Mouse (Mus musculus): ENCODE data around the gene Agap1. TPM values are rescaled to one million over a fixed set of nuclear protein-coding genes. Genes with fewer than 3 reads are reported as not detected.

The Agap1 gene
- polyA plus RNA-seq, 1 experiment, result 43.1 TPM

DNA sequence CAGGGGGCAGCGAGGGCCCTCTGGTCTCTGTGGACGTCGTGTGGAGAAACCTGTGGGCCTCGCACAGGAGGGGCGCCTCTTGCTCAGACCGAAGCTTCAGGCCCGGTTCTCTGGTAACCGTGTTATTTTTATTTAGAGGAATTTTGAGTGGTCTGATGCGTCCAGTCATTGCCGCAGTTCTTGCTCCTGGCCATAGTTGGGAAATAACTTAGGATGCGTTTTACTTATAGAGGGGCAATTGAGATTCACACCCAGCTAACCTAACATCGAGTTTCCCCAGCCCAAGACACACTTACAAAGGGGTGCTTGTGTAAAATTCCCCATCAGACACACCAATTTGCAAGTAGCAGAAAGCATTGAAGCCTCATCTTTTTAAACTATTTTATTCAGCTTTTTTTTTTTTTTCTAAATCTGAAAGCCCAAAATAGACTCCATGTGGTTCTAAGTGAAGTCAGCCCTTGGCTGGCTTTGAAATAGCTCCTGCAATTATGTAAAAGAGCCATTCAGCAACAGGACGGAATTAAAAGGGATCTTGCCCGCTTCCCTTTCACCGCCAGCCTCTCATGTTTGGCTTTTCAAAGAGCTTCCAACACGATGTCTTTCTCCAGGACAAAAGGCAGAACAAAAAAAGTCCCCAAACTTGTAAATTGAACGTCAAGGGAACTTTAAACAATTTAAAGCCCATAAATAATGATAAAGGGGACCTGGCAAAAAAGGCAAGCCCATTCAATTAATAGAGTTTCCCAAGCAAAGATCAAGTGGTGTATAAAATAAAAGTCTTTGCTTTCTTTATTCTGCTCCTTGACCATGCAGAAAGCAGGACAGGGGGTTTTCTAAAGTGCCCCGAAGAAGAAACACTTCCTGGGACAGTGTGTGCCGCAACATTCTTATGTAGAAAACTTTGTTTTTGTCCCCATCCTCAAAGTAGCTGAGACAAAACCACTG, 480.0 kb downstream of the Agap1 start:
- Histone ChIP-seq H3K4me3 (ENCODE audit: insufficient read depth, low read length) (no peak overlapping the region), H3K27ac (ENCODE audit: insufficient read depth, low read length) (no peak overlapping the region), H3K4me1 (ENCODE audit: control insufficient read depth, insufficient read depth, low read length) (no peaks in the 10 kb centered on the region)
- TF ChIP-seq POLR2A (IDR thresholded peaks at IDR 0.05; ENCODE audit: extremely low read depth, insufficient read depth, low read length), result no peak

DNA sequence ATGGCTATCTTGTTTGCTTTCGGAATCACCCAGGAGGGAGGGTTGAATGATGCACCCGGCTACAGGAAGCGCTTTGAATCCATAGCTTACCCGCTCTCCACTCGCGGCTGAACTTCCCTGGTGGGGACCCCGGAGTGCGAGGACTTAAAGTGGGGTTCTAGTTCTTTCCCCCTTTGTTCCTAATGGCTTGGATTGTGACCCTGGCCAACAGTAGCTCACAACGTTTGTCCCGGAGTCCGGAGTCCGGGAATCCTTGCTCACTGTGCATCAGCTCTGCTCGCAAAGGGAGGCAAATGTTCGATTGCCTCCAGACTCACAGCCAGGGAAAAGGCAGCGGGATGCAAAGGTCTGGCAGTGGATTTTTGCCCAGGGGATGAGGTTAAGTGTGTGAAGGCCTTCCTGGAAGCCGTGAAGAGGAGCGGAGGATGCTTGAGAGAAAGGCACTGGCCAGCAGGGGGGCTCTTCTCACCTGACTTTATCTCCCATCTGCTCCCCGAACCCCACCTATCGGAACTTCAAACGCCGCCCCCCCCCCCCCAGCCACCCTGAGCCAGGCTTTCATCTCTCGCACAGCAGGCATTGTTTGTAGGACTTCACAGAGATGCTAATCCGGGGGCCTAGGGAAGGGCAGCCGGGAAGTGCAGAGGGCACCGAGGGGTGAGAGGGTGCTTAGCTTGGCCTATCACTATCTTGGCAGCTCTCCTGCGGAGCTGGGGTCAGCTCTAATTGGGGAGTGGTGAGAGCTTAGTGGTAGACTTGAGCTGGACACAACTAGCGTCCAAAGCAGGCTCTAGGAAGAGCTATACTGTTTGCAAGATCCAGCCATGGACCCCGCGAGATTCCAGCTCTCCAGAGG, 481.1 kb downstream of the Agap1 start:
- Histone ChIP-seq H3K4me3 (ENCODE audit: insufficient read depth, low read length) (no peak overlapping the region), H3K4me1 (ENCODE audit: control insufficient read depth, insufficient read depth, low read length) (no peaks in the 10 kb centered on the region), H3K27ac (ENCODE audit: insufficient read depth, low read length) (no peak overlapping the region)
- TF ChIP-seq POLR2A (IDR thresholded peaks at IDR 0.05; ENCODE audit: extremely low read depth, insufficient read depth, low read length), result no peak
- no peak for TF ChIP-seq CTCF (IDR thresholded peaks at IDR 0.05; ENCODE audit: extremely low read depth, insufficient read depth, low read length)

DNA sequence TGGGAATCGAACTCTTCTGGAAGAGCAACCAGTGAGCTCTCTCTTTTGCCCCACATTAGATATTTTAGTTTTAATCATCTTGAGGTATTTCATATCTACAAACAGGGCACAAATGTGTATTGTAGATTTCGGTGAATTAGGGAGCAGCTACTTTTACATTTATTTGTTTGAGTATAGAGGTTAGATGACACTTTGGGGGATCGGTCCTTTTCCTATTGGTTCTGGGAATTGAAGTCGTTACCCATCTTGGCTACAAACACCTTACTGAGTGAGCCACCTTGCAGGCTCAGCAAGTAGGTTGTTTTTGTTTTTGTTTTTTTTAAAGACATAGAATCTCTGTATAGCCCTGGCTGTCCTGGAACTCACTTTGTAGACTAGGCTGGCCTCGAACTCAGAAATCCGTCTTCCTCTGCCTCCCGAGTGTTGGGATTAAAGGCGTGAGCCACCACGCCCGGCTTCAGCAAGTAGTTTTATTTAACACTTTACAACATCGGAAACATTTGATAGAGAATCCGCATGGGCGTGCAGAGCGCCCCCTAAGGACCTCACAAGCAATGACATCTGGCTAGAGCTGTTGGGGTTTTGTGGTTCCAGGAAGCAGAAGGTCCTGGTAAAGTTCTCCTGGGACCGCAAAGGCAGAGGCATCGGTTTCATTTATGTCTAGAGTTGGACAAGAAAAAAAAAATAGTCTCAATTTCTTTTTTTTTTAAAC, 484.4 kb downstream of the Agap1 start:
- no peaks in the 10 kb centered on the region for H3K4me1 ChIP-seq (ENCODE audit: control insufficient read depth, insufficient read depth, low read length)
- H3K27ac ChIP-seq (ENCODE audit: insufficient read depth, low read length), result no peak overlapping the region
- H3K4me3 ChIP-seq (ENCODE audit: insufficient read depth, low read length), result no peak overlapping the region
- TF ChIP-seq POLR2A (IDR thresholded peaks at IDR 0.05; ENCODE audit: extremely low read depth, insufficient read depth, low read length) (no peak), CTCF (IDR thresholded peaks at IDR 0.05; ENCODE audit: extremely low read depth, insufficient read depth, low read length) (peak; percentile 30)

DNA sequence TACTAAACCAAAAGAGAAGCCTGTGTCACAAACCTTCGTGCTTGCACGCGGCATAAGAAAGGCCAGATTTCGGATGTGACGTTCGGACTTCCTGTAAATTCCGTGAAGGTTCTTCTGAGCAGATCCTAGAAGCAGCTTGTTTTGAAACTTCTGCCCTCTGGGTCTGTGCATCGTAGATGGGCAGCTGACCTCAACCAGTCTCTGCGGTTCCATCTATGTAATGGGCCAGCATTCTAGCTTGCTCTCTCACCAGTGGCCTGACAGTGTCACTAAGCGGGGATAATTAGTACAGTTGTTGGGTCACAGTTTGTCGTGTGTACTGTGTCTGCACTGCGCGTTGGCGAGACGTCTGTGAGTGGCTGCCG, 485.0 kb downstream of the Agap1 start:
- H3K4me1 ChIP-seq (ENCODE audit: control insufficient read depth, insufficient read depth, low read length), result no peaks in the 10 kb centered on the region
- TF ChIP-seq POLR2A (IDR thresholded peaks at IDR 0.05; ENCODE audit: extremely low read depth, insufficient read depth, low read length) (no peak), CTCF (IDR thresholded peaks at IDR 0.05; ENCODE audit: extremely low read depth, insufficient read depth, low read length) (no peak)
- no peak overlapping the region for H3K27ac ChIP-seq (ENCODE audit: insufficient read depth, low read length)
- no peak overlapping the region for H3K4me3 ChIP-seq (ENCODE audit: insufficient read depth, low read length)

DNA sequence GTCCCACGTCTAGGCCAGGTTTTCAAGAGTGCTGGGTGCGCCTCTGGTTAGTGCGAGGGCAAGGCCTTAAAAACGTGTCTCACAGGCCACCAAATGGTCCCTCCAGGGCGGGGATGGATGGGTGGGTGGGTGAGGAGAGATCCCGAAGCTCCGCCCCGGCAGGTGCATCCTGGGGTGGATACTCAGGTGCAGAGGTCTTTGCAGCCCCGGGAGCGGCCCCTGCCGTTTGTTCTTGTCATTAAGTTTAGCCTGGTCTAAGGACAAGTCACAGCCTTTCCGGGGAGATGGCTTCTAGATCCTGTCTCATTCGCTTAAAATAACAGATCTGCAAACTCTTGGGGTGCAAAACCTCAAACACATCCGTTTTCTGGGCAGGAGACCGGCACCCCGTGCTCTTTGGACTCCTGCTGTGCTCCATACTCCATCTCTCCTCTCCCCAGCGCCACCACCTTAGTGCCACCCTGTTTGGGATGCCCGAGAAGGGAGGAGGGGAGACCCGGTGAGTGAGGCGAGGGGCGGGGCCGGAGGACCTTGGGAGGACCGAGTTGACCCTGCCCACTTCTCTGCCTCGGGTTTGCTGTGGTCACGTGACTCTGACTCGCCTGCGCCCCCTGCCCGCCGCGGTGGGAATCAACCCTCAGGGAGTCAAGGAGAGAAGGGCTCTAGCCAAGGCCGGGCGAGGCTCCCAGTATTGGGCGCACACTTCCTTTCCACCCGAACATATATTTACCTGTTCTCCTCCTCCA, 485.5 kb downstream of the Agap1 start:
- Histone ChIP-seq H3K27ac (ENCODE audit: insufficient read depth, low read length) (no peak overlapping the region), H3K4me3 (ENCODE audit: insufficient read depth, low read length) (no peak overlapping the region), H3K4me1 (ENCODE audit: control insufficient read depth, insufficient read depth, low read length) (no peaks in the 10 kb centered on the region)
- TF ChIP-seq POLR2A (IDR thresholded peaks at IDR 0.05; ENCODE audit: extremely low read depth, insufficient read depth, low read length) (no peak), CTCF (IDR thresholded peaks at IDR 0.05; ENCODE audit: extremely low read depth, insufficient read depth, low read length) (peak; percentile 30; the same call in 1 of the 2 replicates)

DNA sequence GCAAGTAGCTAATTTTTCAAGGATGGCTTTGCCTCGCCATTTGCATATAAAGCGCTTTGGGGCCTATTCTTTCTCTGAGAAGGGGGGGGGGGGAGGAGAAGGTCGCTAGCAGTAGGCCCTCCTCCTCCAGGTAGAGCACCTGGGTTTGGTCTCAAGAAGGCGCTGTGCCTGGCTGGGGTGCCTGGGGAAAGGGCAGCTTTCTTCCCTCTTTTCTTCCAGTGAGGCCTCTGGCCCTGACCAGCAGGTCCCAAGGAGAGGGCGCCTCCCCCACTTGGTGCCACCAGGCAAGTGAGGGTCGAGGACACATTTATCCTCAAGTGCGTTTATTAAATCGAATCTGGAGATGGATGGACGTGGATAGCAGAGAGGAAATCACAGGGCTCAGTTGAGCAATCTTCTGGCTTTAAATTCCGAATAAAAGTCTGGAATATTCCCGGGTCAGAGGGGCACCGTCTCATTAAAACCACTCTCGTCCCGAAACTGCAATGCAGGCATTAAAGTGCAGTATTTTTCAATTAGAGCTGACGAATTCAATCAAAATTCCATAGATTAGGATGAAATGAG, 486.4 kb downstream of the Agap1 start:
- no peak overlapping the region for H3K4me3 ChIP-seq (ENCODE audit: insufficient read depth, low read length)
- no peak overlapping the region for H3K27ac ChIP-seq (ENCODE audit: insufficient read depth, low read length)
- H3K4me1 ChIP-seq (ENCODE audit: control insufficient read depth, insufficient read depth, low read length), result no peaks in the 10 kb centered on the region
- no peak for TF ChIP-seq POLR2A (IDR thresholded peaks at IDR 0.05; ENCODE audit: extremely low read depth, insufficient read depth, low read length)
- TF ChIP-seq CTCF (IDR thresholded peaks at IDR 0.05; ENCODE audit: extremely low read depth, insufficient read depth, low read length), result no peak

DNA sequence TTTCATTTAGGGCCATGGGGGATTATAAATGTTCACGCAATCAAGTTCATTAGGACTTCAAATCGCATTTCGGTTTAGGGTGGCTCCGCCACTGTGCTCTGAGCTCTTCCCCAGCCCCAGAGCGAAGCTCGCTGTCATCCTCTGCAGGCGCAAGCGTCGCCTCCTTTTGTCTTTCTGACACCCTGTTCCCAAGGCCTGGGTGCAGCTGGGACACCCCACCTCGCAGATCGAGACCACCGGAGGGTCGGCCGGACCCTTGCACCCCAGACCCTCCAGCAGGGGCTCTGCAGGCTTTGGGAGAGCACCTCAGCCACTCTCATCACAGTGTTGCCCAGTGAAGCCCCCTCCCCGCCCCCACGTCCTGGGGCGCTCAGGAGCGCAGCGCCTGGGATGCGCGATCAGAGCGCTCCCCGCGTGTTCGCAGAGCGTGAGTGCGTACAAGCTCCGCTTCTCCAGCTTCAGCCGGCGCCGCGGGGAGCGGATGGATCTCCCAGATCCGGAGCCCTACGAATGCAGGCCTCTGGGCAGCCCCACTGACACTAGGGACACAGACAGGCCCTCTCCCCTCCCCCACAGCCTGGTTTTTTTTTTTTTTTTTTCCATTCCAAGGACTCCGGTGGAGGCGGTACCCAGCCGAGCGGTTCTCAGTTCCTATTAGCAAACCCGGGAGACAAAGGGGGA, 487.2 kb downstream of the Agap1 start:
- no peak for TF ChIP-seq POLR2A (IDR thresholded peaks at IDR 0.05; ENCODE audit: extremely low read depth, insufficient read depth, low read length)
- no peak for TF ChIP-seq CTCF (IDR thresholded peaks at IDR 0.05; ENCODE audit: extremely low read depth, insufficient read depth, low read length)
- Histone ChIP-seq H3K4me3 (ENCODE audit: insufficient read depth, low read length) (no peak overlapping the region), H3K4me1 (ENCODE audit: control insufficient read depth, insufficient read depth, low read length) (no peaks in the 10 kb centered on the region), H3K27ac (ENCODE audit: insufficient read depth, low read length) (no peak overlapping the region)

DNA sequence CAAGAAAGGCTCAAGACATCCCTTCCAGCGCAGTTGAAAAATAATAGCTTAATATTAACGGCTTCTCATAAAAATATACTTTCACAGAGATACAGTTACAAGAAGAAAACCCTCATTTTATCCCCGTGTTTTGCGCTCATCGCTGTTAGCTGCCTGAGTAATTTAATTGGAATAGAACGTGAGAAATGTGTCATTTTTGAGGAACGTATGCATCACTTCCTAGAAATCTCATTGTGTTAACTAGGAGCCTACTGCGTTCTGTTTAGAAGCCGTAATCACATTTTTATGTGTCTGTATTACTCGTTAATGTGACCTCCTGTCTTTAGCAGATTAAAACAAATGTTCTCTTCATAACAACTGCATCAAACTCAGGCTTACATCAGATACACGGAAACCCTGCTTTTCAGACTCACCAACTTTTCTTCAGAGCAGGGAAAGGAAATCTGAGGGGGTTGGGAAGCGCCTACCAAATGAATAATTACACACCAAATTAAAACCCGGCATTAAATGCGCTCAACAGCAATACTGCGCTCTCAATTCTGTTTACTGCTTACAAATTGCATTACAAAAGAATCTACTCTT, 487.9 kb downstream of the Agap1 start:
- no peak overlapping the region for H3K27ac ChIP-seq (ENCODE audit: insufficient read depth, low read length)
- TF ChIP-seq POLR2A (IDR thresholded peaks at IDR 0.05; ENCODE audit: extremely low read depth, insufficient read depth, low read length) (no peak), CTCF (IDR thresholded peaks at IDR 0.05; ENCODE audit: extremely low read depth, insufficient read depth, low read length) (no peak)
- H3K4me1 ChIP-seq (ENCODE audit: control insufficient read depth, insufficient read depth, low read length), result no peaks in the 10 kb centered on the region
- H3K4me3 ChIP-seq (ENCODE audit: insufficient read depth, low read length), result no peak overlapping the region

Data from cortical plate, adult 2 months (tissue).